Mouse (Mus musculus) MEL (cell line): ENCODE measurements around the gene Poldip3.

ENCODE experiments used
- BHLHE40 ChIP-seq: IDR thresholded peaks from 2 replicates; pipeline ENCODE4 v1.6.1; 2012; ENCODE audit warnings: low read depth, mild to moderate bottlenecking, inconsistent platforms, low read length, improper control_type of control experiment, borderline replicate concordance
- CHD2 ChIP-seq: IDR thresholded peaks from 2 replicates; pipeline ENCODE4 v1.6.1; 2011; ENCODE audit warnings: low read length, improper control_type of control experiment
- CTCF ChIP-seq, 3 experiments: IDR thresholded peaks in 2 of 3; conservative IDR thresholded peaks in 1 of 3; 2 replicates each; pipeline ENCODE4 v1.5.1; 2011 to 2012; ENCODE audit warnings: low read length in 3 of 3, low read depth in 2 of 3, mild to moderate bottlenecking in 2 of 3, improper control_type of control experiment in 1 of 3, inconsistent platforms in 1 of 3, mixed read lengths in 1 of 3, moderate library complexity in 1 of 3; ENCODE audit not compliant: control insufficient read depth in 1 of 3, insufficient read depth in 1 of 3, poor library complexity in 1 of 3, severe bottlenecking in 1 of 3
- EP300 ChIP-seq, 2 experiments: IDR thresholded peaks; 2 replicates each; pipeline ENCODE4 v1.6.1; 2011; ENCODE audit warnings: improper control_type of control experiment in 2 of 2, low read length in 2 of 2, low read depth in 1 of 2, mild to moderate bottlenecking in 1 of 2
- ETS1 ChIP-seq: IDR thresholded peaks from 2 replicates; pipeline ENCODE4 v1.6.1; 2012; ENCODE audit warnings: low read depth, mild to moderate bottlenecking, inconsistent platforms, low read length, improper control_type of control experiment, moderate library complexity
- GABPA ChIP-seq: IDR thresholded peaks from 2 replicates; pipeline ENCODE4 v1.6.1; 2012; ENCODE audit warnings: low read depth, mild to moderate bottlenecking, inconsistent platforms, low read length, improper control_type of control experiment, moderate library complexity
- GATA1 ChIP-seq: IDR thresholded peaks from 2 replicates; pipeline ENCODE4 v1.6.1; 2011; ENCODE audit warnings: low read depth, low read length, improper control_type of control experiment
- JUND ChIP-seq: IDR thresholded peaks from 2 replicates; pipeline ENCODE4 v1.6.1; 2011; ENCODE audit warnings: low read depth, mild to moderate bottlenecking, improper control_type of control experiment, low read length
- MYB ChIP-seq: IDR thresholded peaks from 2 replicates; pipeline ENCODE4 v1.6.1; 2011; ENCODE audit warnings: mild to moderate bottlenecking, low read depth, low read length, improper control_type of control experiment
- POLR2A ChIP-seq, 2 experiments: IDR thresholded peaks; 2 replicates each; pipeline ENCODE4 v1.6.1; 2011 to 2012; ENCODE audit warnings: low read length in 2 of 2, mild to moderate bottlenecking in 2 of 2, control low read depth in 1 of 2, improper control_type of control experiment in 1 of 2, low read depth in 1 of 2, moderate library complexity in 1 of 2; ENCODE audit not compliant: control insufficient read depth in 1 of 2, insufficient read depth in 1 of 2, poor library complexity in 1 of 2
- RAD21 ChIP-seq: IDR thresholded peaks from 2 replicates; pipeline ENCODE4 v1.6.1; 2011; ENCODE audit warnings: mild to moderate bottlenecking, low read depth, low read length, improper control_type of control experiment
- USF1 ChIP-seq: IDR thresholded peaks from 2 replicates; pipeline ENCODE4 v1.6.1; 2014; ENCODE audit warnings: low read depth, mild to moderate bottlenecking, inconsistent platforms, low read length, improper control_type of control experiment, moderate library complexity
- ZC3H11A ChIP-seq: IDR thresholded peaks from 2 replicates; pipeline ENCODE4 v1.6.1; 2012; ENCODE audit warnings: low read depth, mild to moderate bottlenecking, inconsistent platforms, low read length, improper control_type of control experiment

DNA sequence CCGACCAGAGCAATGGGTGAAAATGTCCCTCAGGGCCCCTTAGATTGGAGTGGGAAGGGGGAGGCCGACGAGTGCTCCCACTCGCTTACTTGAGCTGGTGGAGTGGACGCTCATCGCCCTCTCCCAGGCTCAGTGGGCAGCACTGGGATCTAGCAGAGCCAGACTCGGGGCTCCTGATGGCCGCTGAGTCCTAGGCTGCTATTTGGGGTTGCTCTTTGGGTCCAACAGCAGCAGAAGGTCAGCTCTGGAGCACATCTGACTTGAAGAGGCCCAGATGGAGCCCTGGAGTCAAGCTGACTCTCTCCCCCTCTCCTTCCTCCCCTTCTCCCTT lies 48.9 kb downstream of the Poldip3 start:
- TF ChIP-seq MYB (no peak), POLR2A (IDR thresholded peaks at IDR 0.05; ENCODE audit: control insufficient read depth in 1 of 2, insufficient read depth in 1 of 2, low read depth in 1 of 2, low read length in 2 of 2, poor library complexity in 1 of 2) (peak; percentile 46 to 81; a peak in 1 of 4 replicates), CTCF (IDR thresholded peaks at IDR 0.05 in 2 of 3, conservative IDR thresholded peaks at IDR 0.05 in 1 of 3; ENCODE audit: control insufficient read depth in 1 of 3, insufficient read depth in 1 of 3, low read depth in 2 of 3, low read length in 3 of 3, poor library complexity in 1 of 3, severe bottlenecking in 1 of 3) (no peak), BHLHE40 (no peak), JUND (no peak), GATA1 (no peak), ETS1 (no peak), RAD21 (no peak), USF1 (no peak), EP300 (IDR thresholded peaks at IDR 0.05; ENCODE audit: low read depth in 1 of 2, low read length in 2 of 2) (no peak), CHD2 (no peak), ZC3H11A (no peak), GABPA (no peak)
